Mouse (Mus musculus): ENCODE results near the gene Fyn.

- TF ChIP-seq CTCF (IDR thresholded peaks at IDR 0.05; ENCODE audit: low read depth, low read length) (no peak), POLR2A (IDR thresholded peaks at IDR 0.05; ENCODE audit: extremely low read depth, insufficient read depth, low read length) (no peak)
Measured at GRCm38 (mm10) chr10:39379721-39380370, 11.2 kb downstream of the Fyn start.
